In the genomic region with DNA sequence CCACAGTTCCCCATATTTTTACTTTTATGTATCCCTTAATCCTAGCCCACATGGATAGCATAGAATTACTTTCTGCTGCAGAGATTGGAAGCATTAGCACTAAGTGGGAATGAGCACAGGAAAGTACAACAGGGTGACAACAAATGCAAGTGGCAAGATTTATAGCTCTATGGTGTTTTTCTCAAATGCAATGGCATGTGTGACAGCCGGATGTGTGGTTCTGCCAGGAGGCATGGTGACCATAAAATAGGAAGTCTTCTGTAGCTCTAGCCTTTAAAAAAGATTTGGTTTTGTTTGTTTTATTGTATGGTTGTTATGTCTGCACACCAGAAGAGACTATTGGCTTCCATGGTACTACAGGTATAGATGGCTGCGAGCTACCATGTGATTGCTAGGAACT, we compare ENCODE assay signal across 17 mouse cellular contexts.
"Had no signal": no experiment of that assay in that cellular context is flagged by ENCODE, and none has a peak within 500 bp of the region (broad histone marks: within the 10 kb centered on the region; RNA-seq: fewer than 3 reads in every experiment).

No protein-coding gene starts in this region.

- H3K27me3 ChIP-seq: limb, embryonic 12.5 days; liver, embryonic 13.5 days; lung, embryonic 15.5 days; neural tube, embryonic 13.5 days; stomach, embryonic 15.5 days had no signal

- H3K27ac ChIP-seq: limb, embryonic 12.5 days; liver, embryonic 13.5 days; lung, embryonic 15.5 days; midbrain, embryonic 10.5 days; neural tube, embryonic 13.5 days; stomach, embryonic 15.5 days had no signal

- H3K36me3 ChIP-seq: limb, embryonic 12.5 days; liver, embryonic 13.5 days; lung, embryonic 15.5 days; midbrain, embryonic 10.5 days; neural tube, embryonic 13.5 days; stomach, embryonic 15.5 days had no signal

- DNase-seq: kidney, adult 11 months; kidney, postnatal 14 days; liver; liver, embryonic 13.5 days; liver, postnatal 0 days; lung, postnatal 14 days; midbrain, embryonic 14.5 days; right cerebral cortex, adult 18-20 months; right cerebral cortex, postnatal 25 days; thymus, adult 2 months; thymus, postnatal 25 days had no signal

- H3K9me3 ChIP-seq: limb, embryonic 12.5 days; liver, embryonic 13.5 days; lung, embryonic 15.5 days; midbrain, embryonic 10.5 days; neural tube, embryonic 13.5 days; stomach, embryonic 15.5 days had no signal

- ATAC-seq: liver, postnatal 0 days had no signal

- H3K4me3 ChIP-seq: limb, embryonic 12.5 days; liver, embryonic 13.5 days; lung, embryonic 15.5 days; midbrain, embryonic 10.5 days; myocyte; neural tube, embryonic 13.5 days; stomach, embryonic 15.5 days had no signal

- H3K4me1 ChIP-seq: limb, embryonic 12.5 days; liver, embryonic 13.5 days; lung, embryonic 15.5 days; midbrain, embryonic 10.5 days; neural tube, embryonic 13.5 days; stomach, embryonic 15.5 days had no signal

- H3K9ac ChIP-seq: limb, embryonic 12.5 days; liver, embryonic 13.5 days; liver, postnatal 0 days; lung, embryonic 15.5 days; neural tube, embryonic 13.5 days; stomach, embryonic 15.5 days had no signal

- H3K4me2 ChIP-seq: limb, embryonic 12.5 days; liver, embryonic 13.5 days; lung, embryonic 15.5 days; neural tube, embryonic 13.5 days; stomach, embryonic 15.5 days had no signal
